Mouse (Mus musculus): Measurements from ENCODE around the gene Unc79. TPM values are rescaled to one million over a fixed set of nuclear protein-coding genes. Genes with fewer than 3 reads are reported as not detected.

Unc79 gene
- polyA plus RNA-seq (2015; fragmentation: Nextera tagmentation; extraction: Ambion mirVana): 0.15 and 0.17 TPM in 2 replicates

DNA sequence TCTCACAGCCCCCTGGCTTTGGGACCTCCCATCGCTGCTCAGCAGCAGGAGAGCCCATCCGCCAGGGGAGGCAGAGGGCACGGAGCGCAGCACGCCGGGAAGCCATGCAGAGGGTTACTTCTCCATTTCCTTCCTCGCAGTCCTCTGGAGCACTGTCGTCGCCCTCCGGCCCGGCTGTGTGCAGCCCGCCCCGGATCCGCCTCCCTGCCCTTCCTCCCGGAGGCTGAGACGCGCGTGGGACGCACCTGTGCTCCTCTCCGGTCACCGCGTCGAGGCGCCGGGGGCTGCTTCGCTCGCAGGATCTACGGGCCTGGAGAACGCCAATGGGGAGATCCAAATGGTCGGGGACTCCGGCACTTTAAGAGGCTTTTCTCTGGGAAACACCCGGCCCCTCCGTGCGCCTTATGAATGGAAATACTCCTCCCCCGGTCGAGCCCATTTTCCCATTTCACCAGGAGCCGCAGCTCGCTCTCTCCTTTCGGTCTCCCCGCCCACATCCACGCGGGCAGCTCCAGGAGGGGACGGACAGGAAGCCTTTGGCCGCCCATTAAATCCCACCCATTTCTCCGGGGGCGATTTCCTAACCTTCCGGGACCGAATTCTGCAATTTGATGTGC is at the start of gene Unc79:
TSS of gene Unc79 (plus strand) at position 82 of the 617 bp plus-strand sequence.
- DNase-seq (ENCODE audit: low spot score): peak; percentile 47
- peak; percentile 57 for ATAC-seq (ENCODE audit: low FRiP score, low TSS enrichment)
- H3K4me1 ChIP-seq (replicated peaks; ENCODE audit: control insufficient read depth, insufficient read depth): 0 out of 2 replicates have a peak, but pooled peaks cover 2% of the 10 kb centered on the region
- TF ChIP-seq CTCF (IDR thresholded peaks at IDR 0.05; ENCODE audit: low read depth): peak; percentile 41
- TF ChIP-seq EP300 (optimal IDR thresholded peaks at IDR 0.05): no peak
- no peak within 1 kb of the TSS for H3K9ac ChIP-seq (ENCODE audit: low read length)
- no peaks in the 10 kb centered on the region for H3K36me3 ChIP-seq (ENCODE audit: control insufficient read depth, insufficient read depth, low read length)
- H3K4me2 ChIP-seq (replicated peaks; ENCODE audit: low read depth): peak within 1 kb of the TSS; percentile 78
- H3K27ac ChIP-seq (replicated peaks): no peak within 1 kb of the TSS
- WGBS: under 1% methylated on average over 48 of the region's 48 CpGs
- no peaks in the 10 kb centered on the region for H3K9me3 ChIP-seq (ENCODE audit: control insufficient read depth, low read length)
- H3K27me3 ChIP-seq (ENCODE audit: control insufficient read depth, insufficient read depth, low read length): no peaks in the 10 kb centered on the region
- peak within 1 kb of the TSS; percentile 45 for H3K4me3 ChIP-seq (ENCODE audit: low read depth, low read length)

DNA sequence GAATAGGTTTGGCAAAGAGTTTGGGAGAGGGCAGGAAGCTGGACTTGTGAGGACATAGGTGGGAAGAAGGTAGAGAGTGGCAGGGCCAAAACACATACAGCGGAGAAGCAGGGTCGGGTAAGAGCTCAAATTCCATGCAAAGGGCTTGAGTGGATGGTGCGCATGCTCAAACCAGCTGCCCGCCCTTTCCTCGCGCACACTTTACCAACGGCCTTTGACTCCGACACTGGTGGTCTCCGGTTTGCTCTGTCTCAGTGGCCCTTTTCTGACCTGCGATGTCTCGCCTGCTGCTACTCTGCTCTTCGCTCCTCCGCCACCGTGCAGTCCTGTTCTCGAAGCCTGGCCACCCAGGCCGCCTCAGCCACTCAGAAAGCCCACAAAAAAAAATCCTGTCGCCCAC is 49.6 kb upstream of the Unc79 start, which contains the start of gene Cox8c:
TSS of gene Cox8c (plus strand) at position 226 of the 400 bp plus-strand sequence.
- Histone ChIP-seq H3K27me3 (ENCODE audit: control insufficient read depth, insufficient read depth, low read length) (no peaks in the 10 kb centered on the region), H3K4me1 (replicated peaks; ENCODE audit: control insufficient read depth, insufficient read depth) (no peaks in the 10 kb centered on the region), H3K4me2 (replicated peaks; ENCODE audit: low read depth) (no peak within 1 kb of the TSS), H3K36me3 (ENCODE audit: control insufficient read depth, insufficient read depth, low read length) (no peaks in the 10 kb centered on the region), H3K4me3 (ENCODE audit: low read depth, low read length) (no peak within 1 kb of the TSS), H3K27ac (replicated peaks) (no peak within 1 kb of the TSS), H3K9me3 (ENCODE audit: control insufficient read depth, low read length) (no peaks in the 10 kb centered on the region), H3K9ac (ENCODE audit: low read length) (no peak within 1 kb of the TSS)
- 92% methylated on average over 17 of the region's 17 CpGs for WGBS
- DNase-seq (ENCODE audit: low spot score) (no peak), ATAC-seq (ENCODE audit: low FRiP score, low TSS enrichment) (no peak)
- no peak for TF ChIP-seq CTCF (IDR thresholded peaks at IDR 0.05; ENCODE audit: low read depth)
- TF ChIP-seq EP300 (optimal IDR thresholded peaks at IDR 0.05): no peak

DNA sequence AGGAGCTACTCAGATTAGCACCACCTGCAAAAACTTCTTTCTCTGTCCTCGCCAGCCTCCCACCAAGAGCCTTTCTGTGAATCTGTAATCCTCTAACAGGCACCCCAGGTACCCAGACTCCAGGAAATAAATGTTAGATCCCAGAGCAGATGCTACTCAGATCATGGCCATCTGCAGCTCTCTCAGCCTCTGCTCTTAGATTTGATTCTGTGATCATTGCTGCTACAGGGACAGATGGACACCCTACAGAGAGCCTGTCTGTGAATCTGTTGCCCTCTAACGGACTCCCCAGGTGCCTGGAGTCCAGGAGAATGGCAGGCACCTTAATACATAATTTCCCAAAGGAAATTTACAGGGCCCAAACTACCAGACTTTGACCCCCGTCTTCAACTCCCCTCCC is 40.5 kb upstream of the Unc79 start:
- DNase-seq (ENCODE audit: low spot score) (no peak), ATAC-seq (ENCODE audit: low FRiP score, low TSS enrichment) (no peak)
- Histone ChIP-seq H3K4me2 (replicated peaks; ENCODE audit: low read depth) (no peak overlapping the region), H3K4me1 (replicated peaks; ENCODE audit: control insufficient read depth, insufficient read depth) (no peaks in the 10 kb centered on the region), H3K4me3 (ENCODE audit: low read depth, low read length) (no peak overlapping the region), H3K9me3 (ENCODE audit: control insufficient read depth, low read length) (no peaks in the 10 kb centered on the region), H3K27ac (replicated peaks) (no peak overlapping the region), H3K9ac (ENCODE audit: low read length) (no peak overlapping the region), H3K36me3 (ENCODE audit: control insufficient read depth, insufficient read depth, low read length) (no peaks in the 10 kb centered on the region), H3K27me3 (ENCODE audit: control insufficient read depth, insufficient read depth, low read length) (no peaks in the 10 kb centered on the region)
- WGBS: 42% methylated on average over 3 of the region's 3 CpGs
- TF ChIP-seq CTCF (IDR thresholded peaks at IDR 0.05; ENCODE audit: low read depth) (no peak), EP300 (optimal IDR thresholded peaks at IDR 0.05) (no peak)

DNA sequence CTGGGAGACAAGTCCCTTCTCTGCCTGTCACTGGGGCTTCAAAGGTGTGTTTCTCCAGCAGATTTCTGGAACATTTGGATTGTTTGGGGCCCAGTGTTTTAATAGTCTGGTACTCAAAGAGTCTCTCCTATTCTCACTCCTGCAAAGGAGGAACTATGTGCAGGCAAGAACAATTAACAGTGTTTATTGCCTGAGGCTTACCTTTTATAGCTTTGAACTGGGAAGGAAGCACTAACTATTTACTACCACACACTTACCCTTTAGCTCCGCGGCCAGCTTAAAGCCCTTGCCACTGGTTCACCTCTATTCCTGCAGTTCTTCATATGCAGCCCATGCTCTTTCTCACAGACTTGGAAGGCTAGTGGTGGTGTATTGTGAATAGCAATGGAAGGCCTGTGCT is 32.6 kb upstream of the Unc79 start:
- ATAC-seq (ENCODE audit: low FRiP score, low TSS enrichment): no peak

DNA sequence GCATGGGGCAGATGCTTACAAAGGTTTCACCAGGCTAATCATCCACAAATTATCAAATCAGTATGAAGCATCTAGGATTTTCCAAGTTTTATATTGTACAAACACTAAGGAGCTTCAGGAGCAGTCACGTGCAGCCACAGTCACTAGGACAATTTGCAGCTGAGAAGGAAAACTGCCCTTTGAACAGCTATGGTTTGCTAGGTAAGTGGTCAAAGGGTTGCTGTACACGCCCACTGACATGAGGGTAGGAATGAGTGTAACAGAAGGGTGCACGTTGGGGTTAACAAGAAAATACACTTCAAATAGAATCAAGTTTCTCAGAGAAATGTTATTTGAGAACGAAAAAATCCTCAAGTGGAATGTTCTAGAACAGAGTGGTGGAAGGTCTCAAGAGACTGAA is 18.9 kb upstream of the Unc79 start:
- Histone ChIP-seq H3K4me3 (ENCODE audit: low read depth, low read length) (no peak overlapping the region), H3K4me2 (replicated peaks; ENCODE audit: low read depth) (no peak overlapping the region), H3K9me3 (ENCODE audit: control insufficient read depth, low read length) (no peaks in the 10 kb centered on the region), H3K4me1 (replicated peaks; ENCODE audit: control insufficient read depth, insufficient read depth) (no peaks in the 10 kb centered on the region), H3K36me3 (ENCODE audit: control insufficient read depth, insufficient read depth, low read length) (no peaks in the 10 kb centered on the region), H3K27ac (replicated peaks) (no peak overlapping the region), H3K9ac (ENCODE audit: low read length) (no peak overlapping the region), H3K27me3 (ENCODE audit: control insufficient read depth, insufficient read depth, low read length) (no peaks in the 10 kb centered on the region)
- ATAC-seq (ENCODE audit: low FRiP score, low TSS enrichment): no peak
- WGBS: 55% methylated on average over 4 of the region's 4 CpGs
- no peak for TF ChIP-seq CTCF (IDR thresholded peaks at IDR 0.05; ENCODE audit: low read depth)
- TF ChIP-seq EP300 (optimal IDR thresholded peaks at IDR 0.05): no peak
- DNase-seq (ENCODE audit: low spot score): no peak

More for the DNA sequence above, 32.6 kb upstream of the Unc79 start:
- no peak overlapping the region for H3K4me2 ChIP-seq (replicated peaks; ENCODE audit: low read depth)
- 80% methylated on average over 2 of the region's 2 CpGs for WGBS
- no peak overlapping the region for H3K9ac ChIP-seq (ENCODE audit: low read length)
- no peak overlapping the region for H3K4me3 ChIP-seq (ENCODE audit: low read depth, low read length)
- no peak for DNase-seq (ENCODE audit: low spot score)
- no peaks in the 10 kb centered on the region for H3K36me3 ChIP-seq (ENCODE audit: control insufficient read depth, insufficient read depth, low read length)
- H3K4me1 ChIP-seq (replicated peaks; ENCODE audit: control insufficient read depth, insufficient read depth): no peaks in the 10 kb centered on the region
- TF ChIP-seq EP300 (optimal IDR thresholded peaks at IDR 0.05): no peak
- no peak for TF ChIP-seq CTCF (IDR thresholded peaks at IDR 0.05; ENCODE audit: low read depth)
- no peaks in the 10 kb centered on the region for H3K27me3 ChIP-seq (ENCODE audit: control insufficient read depth, insufficient read depth, low read length)
- no peaks in the 10 kb centered on the region for H3K9me3 ChIP-seq (ENCODE audit: control insufficient read depth, low read length)
- no peak overlapping the region for H3K27ac ChIP-seq (replicated peaks)

DNA sequence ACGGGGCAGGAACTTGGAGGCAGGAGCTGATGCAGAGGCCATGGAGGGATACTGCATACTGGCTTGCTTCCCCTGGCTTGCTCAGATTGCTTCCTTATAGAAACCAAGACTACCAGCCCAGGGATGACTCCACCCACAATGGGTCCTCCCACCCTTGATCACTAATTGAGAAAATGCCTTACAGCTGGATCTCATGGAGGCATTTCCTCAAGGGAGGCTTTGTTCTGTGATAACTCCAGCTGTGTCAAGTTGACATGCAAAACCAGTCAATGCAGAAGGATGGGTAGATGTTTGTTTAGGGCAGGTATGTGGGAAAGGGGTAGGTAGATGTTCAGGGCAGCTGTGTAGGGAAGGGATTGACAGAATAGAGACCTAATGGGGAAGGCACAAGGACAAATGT is 18.3 kb upstream of the Unc79 start:
- ATAC-seq (ENCODE audit: low FRiP score, low TSS enrichment) (no peak), DNase-seq (ENCODE audit: low spot score) (no peak)
- Histone ChIP-seq H3K4me2 (replicated peaks; ENCODE audit: low read depth) (no peak overlapping the region), H3K27ac (replicated peaks) (no peak overlapping the region), H3K9ac (ENCODE audit: low read length) (no peak overlapping the region), H3K36me3 (ENCODE audit: control insufficient read depth, insufficient read depth, low read length) (no peaks in the 10 kb centered on the region), H3K9me3 (ENCODE audit: control insufficient read depth, low read length) (no peaks in the 10 kb centered on the region), H3K4me3 (ENCODE audit: low read depth, low read length) (no peak overlapping the region), H3K4me1 (replicated peaks; ENCODE audit: control insufficient read depth, insufficient read depth) (no peaks in the 10 kb centered on the region), H3K27me3 (ENCODE audit: control insufficient read depth, insufficient read depth, low read length) (no peaks in the 10 kb centered on the region)
- WGBS: 67% methylated on average over 1 of the region's 1 CpGs
- TF ChIP-seq EP300 (optimal IDR thresholded peaks at IDR 0.05) (no peak), CTCF (IDR thresholded peaks at IDR 0.05; ENCODE audit: low read depth) (no peak)
